Mouse (Mus musculus) spleen, embryonic (tissue): ENCODE data around the gene Zfp748.

Experiments
- CTCF ChIA-PET: fragments of 350-600 bp; sonication (Branson Sonifier 250); formaldehyde crosslinking; loops from one replicate; lab custom pipeline; 2022; lab: Charles Lee

Zfp748 gene

GRCm38 (mm10) chr13:67553730-67554129 lies at the start of gene Zfp748:
TSS of gene Zfp748 (minus strand) at chr13:67553830.
- CTCF ChIA-PET: interaction anchor here (0.6 kb wide), 1 partner anchor 208 kb away, joined by 4 read pairs; no protein-coding TSS in a partner anchor

GRCm38 (mm10) chr13:67572591-67573189 lies 19.1 kb upstream of the Zfp748 start:
- CTCF ChIA-PET: no interaction called here

- CTCF ChIA-PET: no interaction called here
These were observed 904 bp downstream of the Zfp748 start for GRCm38 (mm10) chr13:67552505-67553346.

- CTCF ChIA-PET: no interaction called here
These were observed 7.7 kb downstream of the Zfp748 start for GRCm38 (mm10) chr13:67545941-67546340.

- CTCF ChIA-PET: no interaction called here
These were observed 26.4 kb downstream of the Zfp748 start for GRCm38 (mm10) chr13:67527049-67527730.

- CTCF ChIA-PET: no interaction called here
These were observed 27.7 kb downstream of the Zfp748 start, which contains the start of the genes Gm26965 and Zfp87 for GRCm38 (mm10) chr13:67525753-67526410. TSS of gene Gm26965 (minus strand) at chr13:67526151. TSS of gene Zfp87 (minus strand) at chr13:67526177.

GRCm38 (mm10) chr13:67500908-67501307 lies 52.7 kb downstream of the Zfp748 start:
- CTCF ChIA-PET: interaction anchor here (0.6 kb wide), 1 partner anchor 79 kb away, joined by 8 read pairs; no protein-coding TSS in a partner anchor

GRCm38 (mm10) chr13:67500084-67500719 lies 53.4 kb downstream of the Zfp748 start, which contains the start of gene Zfp58:
TSS of gene Zfp58 (minus strand) at chr13:67500555.
- CTCF ChIA-PET: no interaction called here

- CTCF ChIA-PET: no interaction called here
These were observed 58.0 kb downstream of the Zfp748 start for GRCm38 (mm10) chr13:67495631-67496030.
